Mouse (Mus musculus): ENCODE measurements at regions not wholly inside any gene's neighbourhood (a gene's known extent, or its start where the extent isn't known, plus 50 kb on each side); places are given as distances from the start of the nearest gene placed in this dataset.

DNA sequence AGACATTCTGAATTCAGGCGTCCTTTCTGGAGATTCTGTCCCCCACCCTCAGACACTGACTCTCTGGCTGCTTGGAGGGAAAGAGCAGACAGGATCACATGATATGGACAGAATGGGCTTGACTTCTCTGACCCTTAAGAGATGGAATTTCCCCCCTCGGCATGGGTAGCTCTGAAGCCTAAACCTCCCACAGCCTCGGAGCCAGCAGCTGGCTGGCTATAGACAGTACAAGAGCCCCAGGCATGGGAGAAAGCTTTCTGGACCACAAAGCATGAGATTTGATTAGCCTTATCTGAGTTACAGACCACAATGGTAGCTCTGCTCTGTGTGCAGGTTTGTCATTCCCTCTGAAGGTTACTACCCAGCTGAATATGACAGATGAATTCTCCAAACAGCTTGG lies 156.1 kb upstream of the Sstr4 start:
- TF ChIP-seq CTCF (IDR thresholded peaks at IDR 0.05; ENCODE audit: low read depth), result no peak
- ATAC-seq, result no peak
- Histone ChIP-seq H3K4me1 (replicated peaks; ENCODE audit: control insufficient read depth, insufficient read depth, low read length) (no peaks in the 10 kb centered on the region), H3K4me2 (replicated peaks; ENCODE audit: low read depth) (no peak overlapping the region), H3K27me3 (replicated peaks; ENCODE audit: control insufficient read depth, insufficient read depth, low read length) (no peaks in the 10 kb centered on the region), H3K9ac (ENCODE audit: low read depth, low read length) (no peak overlapping the region), H3K4me3 (ENCODE audit: low read depth, low read length) (no peak overlapping the region), H3K27ac (ENCODE audit: low read depth, low read length) (no peak overlapping the region), H3K36me3 (ENCODE audit: control insufficient read depth, insufficient read depth) (no peaks in the 10 kb centered on the region), H3K9me3 (ENCODE audit: control insufficient read depth) (no peaks in the 10 kb centered on the region)
- WGBS, result 57% methylated on average over 3 of the region's 3 CpGs

DNA sequence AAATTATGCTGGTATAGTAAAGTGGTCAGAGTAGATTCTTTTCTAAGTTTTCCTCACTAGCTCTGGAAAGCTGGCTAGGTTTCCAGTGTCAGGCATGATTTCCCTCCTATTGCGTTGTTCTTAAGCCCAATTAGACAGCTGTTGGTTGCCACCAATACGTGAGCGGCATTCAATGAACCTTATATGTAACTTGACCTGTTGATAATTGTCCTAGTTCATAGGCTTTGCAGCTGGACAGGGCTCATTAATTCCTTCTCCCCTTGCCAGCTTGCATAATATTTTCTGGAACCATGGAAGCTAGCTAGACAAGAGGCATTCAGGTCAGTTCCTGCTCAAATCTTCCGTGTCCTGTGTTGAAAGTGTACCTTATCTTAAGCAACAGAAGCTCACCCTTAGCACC lies 152.9 kb upstream of the Sstr4 start:
- Histone ChIP-seq H3K4me2 (replicated peaks; ENCODE audit: low read depth) (no peak overlapping the region), H3K4me1 (replicated peaks; ENCODE audit: control insufficient read depth, insufficient read depth, low read length) (no peaks in the 10 kb centered on the region), H3K4me3 (ENCODE audit: low read depth, low read length) (no peak overlapping the region), H3K9ac (ENCODE audit: low read depth, low read length) (no peak overlapping the region), H3K36me3 (ENCODE audit: control insufficient read depth, insufficient read depth) (no peaks in the 10 kb centered on the region), H3K27ac (ENCODE audit: low read depth, low read length) (no peak overlapping the region), H3K27me3 (replicated peaks; ENCODE audit: control insufficient read depth, insufficient read depth, low read length) (no peaks in the 10 kb centered on the region), H3K9me3 (ENCODE audit: control insufficient read depth) (no peaks in the 10 kb centered on the region)
- ATAC-seq, result no peak
- 87% methylated on average over 4 of the region's 4 CpGs for WGBS
- TF ChIP-seq CTCF (IDR thresholded peaks at IDR 0.05; ENCODE audit: low read depth), result no peak

DNA sequence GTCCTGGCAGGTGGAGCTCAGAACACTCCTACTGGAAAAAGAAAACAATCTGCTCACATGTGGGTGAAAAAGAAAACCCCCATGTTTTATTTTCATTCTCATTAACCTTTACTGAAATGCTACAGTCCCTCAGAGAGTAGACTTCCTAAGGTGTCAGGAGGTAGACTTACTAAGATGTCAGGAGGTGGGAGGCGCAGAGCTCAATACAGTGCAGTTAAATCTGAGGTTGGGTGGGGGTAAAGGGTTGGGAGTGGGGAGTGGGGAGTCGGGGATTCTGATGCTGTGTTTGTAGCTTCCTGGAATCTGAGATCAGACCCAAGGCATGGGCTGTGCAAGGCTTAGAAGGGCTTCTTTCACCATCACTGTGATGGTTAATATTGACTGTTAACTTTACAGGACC lies 149.6 kb upstream of the Sstr4 start:
- no peaks in the 10 kb centered on the region for H3K4me1 ChIP-seq (replicated peaks; ENCODE audit: control insufficient read depth, insufficient read depth, low read length)
- no peak overlapping the region for H3K4me3 ChIP-seq (ENCODE audit: low read depth, low read length)
- no peak for ATAC-seq
- no peak overlapping the region for H3K4me2 ChIP-seq (replicated peaks; ENCODE audit: low read depth)
- H3K9me3 ChIP-seq (ENCODE audit: control insufficient read depth), result no peaks in the 10 kb centered on the region
- H3K27me3 ChIP-seq (replicated peaks; ENCODE audit: control insufficient read depth, insufficient read depth, low read length), result no peaks in the 10 kb centered on the region
- WGBS, result 72% methylated on average over 2 of the region's 2 CpGs
- H3K27ac ChIP-seq (ENCODE audit: low read depth, low read length), result no peak overlapping the region
- H3K36me3 ChIP-seq (ENCODE audit: control insufficient read depth, insufficient read depth), result no peaks in the 10 kb centered on the region
- no peak for TF ChIP-seq CTCF (IDR thresholded peaks at IDR 0.05; ENCODE audit: low read depth)
- no peak overlapping the region for H3K9ac ChIP-seq (ENCODE audit: low read depth, low read length)

DNA sequence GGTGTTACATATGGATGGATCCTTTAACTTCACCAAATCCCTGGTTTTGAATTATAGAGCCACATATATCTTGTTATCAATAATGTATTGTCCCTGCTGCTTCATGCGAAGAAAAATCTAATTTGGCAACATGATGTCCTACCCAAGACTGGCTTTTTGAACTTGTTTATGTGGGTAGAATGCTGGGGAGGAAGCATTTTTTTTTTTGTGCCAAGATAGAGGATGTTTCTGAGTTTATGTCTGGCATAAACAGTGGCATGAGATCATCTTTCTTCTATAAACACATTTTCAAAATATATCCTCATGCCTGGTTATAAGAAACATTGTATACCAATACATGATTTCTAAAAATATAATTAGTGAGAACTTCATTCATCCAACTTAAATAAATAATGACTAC lies 144.2 kb upstream of the Sstr4 start:
- ATAC-seq, result no peak
- H3K9me3 ChIP-seq (ENCODE audit: control insufficient read depth), result no peaks in the 10 kb centered on the region
- TF ChIP-seq CTCF (IDR thresholded peaks at IDR 0.05; ENCODE audit: low read depth), result no peak
- H3K27me3 ChIP-seq (replicated peaks; ENCODE audit: control insufficient read depth, insufficient read depth, low read length), result no peaks in the 10 kb centered on the region
- 90% methylated on average over 1 of the region's 1 CpGs for WGBS
- H3K4me3 ChIP-seq (ENCODE audit: low read depth, low read length), result no peak overlapping the region
- no peak overlapping the region for H3K9ac ChIP-seq (ENCODE audit: low read depth, low read length)
- no peak overlapping the region for H3K27ac ChIP-seq (ENCODE audit: low read depth, low read length)
- no peaks in the 10 kb centered on the region for H3K36me3 ChIP-seq (ENCODE audit: control insufficient read depth, insufficient read depth)
- H3K4me1 ChIP-seq (replicated peaks; ENCODE audit: control insufficient read depth, insufficient read depth, low read length), result no peaks in the 10 kb centered on the region
- H3K4me2 ChIP-seq (replicated peaks; ENCODE audit: low read depth), result no peak overlapping the region

DNA sequence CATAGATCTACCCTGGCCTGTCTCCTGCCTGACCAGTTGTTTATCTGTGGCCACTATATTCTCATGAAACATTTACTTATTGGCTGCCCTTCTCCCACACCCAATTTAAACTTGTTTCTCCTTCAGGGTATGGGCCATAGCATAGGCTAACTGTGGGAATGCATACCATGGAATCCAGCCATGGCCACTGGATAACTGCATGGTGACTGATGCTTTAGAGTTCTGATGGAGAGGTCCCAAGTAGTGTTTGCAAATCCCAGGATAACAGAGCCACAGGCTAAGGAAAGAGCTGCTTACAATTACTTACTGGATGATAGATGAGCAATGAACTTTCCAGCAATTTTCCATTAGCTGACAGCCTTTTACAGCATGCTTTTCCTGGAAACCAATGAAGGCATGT lies 139.5 kb upstream of the Sstr4 start:
- no peak for TF ChIP-seq CTCF (IDR thresholded peaks at IDR 0.05; ENCODE audit: low read depth)

DNA sequence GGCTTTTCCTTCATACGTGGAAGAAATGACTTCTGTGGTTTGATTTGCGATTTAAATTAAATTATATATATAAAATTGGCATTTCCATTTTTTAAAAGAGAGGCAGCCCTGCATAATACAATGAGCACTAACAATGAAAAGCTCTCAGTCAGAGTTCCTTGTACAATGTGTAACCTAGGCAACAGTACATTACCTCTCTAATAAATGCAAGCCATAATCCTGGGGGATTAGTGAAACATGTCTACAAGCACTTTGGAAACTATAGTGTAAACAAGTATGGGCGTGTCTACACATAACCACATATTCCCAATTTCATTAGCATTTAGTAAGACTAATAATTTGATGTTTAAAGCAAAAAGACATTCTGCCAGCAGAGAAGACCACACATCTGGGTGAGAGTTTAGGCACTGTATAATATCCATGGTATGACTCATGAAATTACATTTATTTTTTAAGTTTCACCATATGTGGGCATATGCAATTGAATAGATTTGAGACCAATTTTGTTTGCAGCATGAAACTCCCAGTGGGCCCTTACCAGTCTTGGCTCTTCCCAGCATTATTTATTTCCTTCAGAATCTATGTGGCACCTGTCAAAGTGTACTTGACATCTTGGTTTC lies 130.9 kb upstream of the Sstr4 start:
- H3K4me1 ChIP-seq (replicated peaks; ENCODE audit: control insufficient read depth, insufficient read depth, low read length), result no peaks in the 10 kb centered on the region
- no peaks in the 10 kb centered on the region for H3K36me3 ChIP-seq (ENCODE audit: control insufficient read depth, insufficient read depth)
- no peaks in the 10 kb centered on the region for H3K9me3 ChIP-seq (ENCODE audit: control insufficient read depth)
- no peaks in the 10 kb centered on the region for H3K27me3 ChIP-seq (replicated peaks; ENCODE audit: control insufficient read depth, insufficient read depth, low read length)
- H3K4me3 ChIP-seq (ENCODE audit: low read depth, low read length), result no peak overlapping the region
- no peak overlapping the region for H3K9ac ChIP-seq (ENCODE audit: low read depth, low read length)
- TF ChIP-seq CTCF (IDR thresholded peaks at IDR 0.05; ENCODE audit: low read depth), result no peak
- no peak overlapping the region for H3K4me2 ChIP-seq (replicated peaks; ENCODE audit: low read depth)
- H3K27ac ChIP-seq (ENCODE audit: low read depth, low read length), result no peak overlapping the region
- 82% methylated on average over 3 of the region's 3 CpGs for WGBS
- no peak for ATAC-seq

More for the DNA sequence above, 139.5 kb upstream of the Sstr4 start:
- Histone ChIP-seq H3K9me3 (ENCODE audit: control insufficient read depth) (no peaks in the 10 kb centered on the region), H3K4me1 (replicated peaks; ENCODE audit: control insufficient read depth, insufficient read depth, low read length) (no peaks in the 10 kb centered on the region), H3K4me3 (ENCODE audit: low read depth, low read length) (no peak overlapping the region), H3K27me3 (replicated peaks; ENCODE audit: control insufficient read depth, insufficient read depth, low read length) (no peaks in the 10 kb centered on the region), H3K36me3 (ENCODE audit: control insufficient read depth, insufficient read depth) (no peaks in the 10 kb centered on the region), H3K4me2 (replicated peaks; ENCODE audit: low read depth) (no peak overlapping the region), H3K9ac (ENCODE audit: low read depth, low read length) (no peak overlapping the region), H3K27ac (ENCODE audit: low read depth, low read length) (no peak overlapping the region)
- ATAC-seq, result no peak

DNA sequence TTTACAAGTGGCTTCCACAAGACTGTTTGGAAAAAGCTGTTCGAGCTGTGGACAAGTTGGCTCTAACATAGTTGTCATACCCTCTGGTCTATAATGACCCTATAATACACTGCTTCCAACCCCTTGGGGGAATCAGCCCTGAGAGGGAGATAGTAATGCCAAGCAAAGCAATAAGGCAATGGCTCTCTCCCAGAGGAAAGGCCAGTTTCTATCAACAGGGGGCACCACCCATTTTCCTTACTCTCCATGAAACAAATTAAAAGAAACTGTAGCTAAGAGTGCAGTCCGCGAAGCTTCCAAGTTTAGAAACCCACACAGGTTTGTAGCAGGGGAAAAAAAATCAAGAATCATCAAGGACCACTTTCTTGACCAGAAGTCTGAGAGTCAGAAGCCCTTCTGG lies 115.9 kb upstream of the Sstr4 start:
- no peak overlapping the region for H3K9ac ChIP-seq (ENCODE audit: low read depth, low read length)
- H3K27me3 ChIP-seq (replicated peaks; ENCODE audit: control insufficient read depth, insufficient read depth, low read length), result no peaks in the 10 kb centered on the region
- no peak overlapping the region for H3K4me3 ChIP-seq (ENCODE audit: low read depth, low read length)
- no peak overlapping the region for H3K27ac ChIP-seq (ENCODE audit: low read depth, low read length)
- no peaks in the 10 kb centered on the region for H3K4me1 ChIP-seq (replicated peaks; ENCODE audit: control insufficient read depth, insufficient read depth, low read length)
- H3K4me2 ChIP-seq (replicated peaks; ENCODE audit: low read depth), result no peak overlapping the region
- H3K36me3 ChIP-seq (ENCODE audit: control insufficient read depth, insufficient read depth), result no peaks in the 10 kb centered on the region
- H3K9me3 ChIP-seq (ENCODE audit: control insufficient read depth), result no peaks in the 10 kb centered on the region
- no peak for ATAC-seq
- WGBS, result 80% methylated on average over 3 of the region's 3 CpGs
- TF ChIP-seq CTCF (IDR thresholded peaks at IDR 0.05; ENCODE audit: low read depth), result no peak
